Mouse (Mus musculus) erythroblast, embryonic 14.5 days (primary cell): ENCODE data around the gene E2f2. TPM values are rescaled to one million over a fixed set of nuclear protein-coding genes. Genes with fewer than 3 reads are reported as not detected.

Source experiments
- H3K27me3 ChIP-seq: 2 replicates; pipeline ENCODE4 v1.6.1; 2012; ENCODE audit warnings: inconsistent platforms; ENCODE audit not compliant: control insufficient read depth
- H3K36me3 ChIP-seq: 2 replicates; pipeline ENCODE4 v1.6.1; 2012; ENCODE audit warnings: mild to moderate bottlenecking, inconsistent platforms; ENCODE audit not compliant: control insufficient read depth
- H3K4me1 ChIP-seq: 2 replicates; pipeline ENCODE4 v1.6.1; 2012; ENCODE audit warnings: inconsistent platforms; ENCODE audit not compliant: control insufficient read depth
- H3K4me3 ChIP-seq: replicated peaks from 2 replicates; pipeline ENCODE3; 2012; ENCODE audit warnings: moderate library complexity, mild to moderate bottlenecking, inconsistent platforms
- H3K9me3 ChIP-seq: 2 replicates; pipeline ENCODE4 v1.6.1; 2012; ENCODE audit warnings: low read length, inconsistent platforms, mixed read lengths; ENCODE audit not compliant: control insufficient read depth
- GATA1 ChIP-seq: IDR thresholded peaks from 2 replicates; pipeline ENCODE4 v1.6.1; 2012; ENCODE audit warnings: low read length, inconsistent platforms, mixed read lengths
- TAL1 ChIP-seq: IDR thresholded peaks from 3 replicates; pipeline ENCODE4 v1.6.1; 2012; ENCODE audit warnings: low read length, inconsistent platforms, mixed read lengths
- polyA plus RNA-seq: library from polyadenylated mRNA; stranded (reverse); fragments of >175 nt; gene quantifications from 2 replicates; pipeline ENCODE4 v1.2.3, GENCODE M21; 2012

E2f2 gene
- polyA plus RNA-seq, 1 experiment, result 108 TPM

- no peak for TF ChIP-seq TAL1
- TF ChIP-seq GATA1, result no peak
- H3K4me1 ChIP-seq, result no peaks in the 10 kb centered on the region
- H3K36me3 ChIP-seq, result no peaks in the 10 kb centered on the region; the same call in 1 of the 2 replicates
- H3K4me3 ChIP-seq, result no peak overlapping the region
- no peaks in the 10 kb centered on the region for H3K9me3 ChIP-seq
- H3K27me3 ChIP-seq, result peaks cover 25% of the 10 kb centered on the region
These were observed 52.0 kb downstream of the E2f2 start for GRCm38 (mm10) chr4:136224240-136224559.

- TF ChIP-seq GATA1, result no peak
- TF ChIP-seq TAL1, result no peak
- no peak overlapping the region for H3K4me3 ChIP-seq
- peaks cover 19% of the 10 kb centered on the region for H3K27me3 ChIP-seq
- no peaks in the 10 kb centered on the region; the same call in 1 of the 2 replicates for H3K36me3 ChIP-seq
- H3K9me3 ChIP-seq, result no peaks in the 10 kb centered on the region
- no peaks in the 10 kb centered on the region for H3K4me1 ChIP-seq
These were observed 52.7 kb downstream of the E2f2 start for GRCm38 (mm10) chr4:136224677-136225460.

GRCm38 (mm10) chr4:136227408-136227807 is 55.2 kb downstream of the E2f2 start:
- H3K9me3 ChIP-seq, result no peaks in the 10 kb centered on the region
- no peaks in the 10 kb centered on the region; the same call in 1 of the 2 replicates for H3K36me3 ChIP-seq
- no peaks in the 10 kb centered on the region; the same call in 1 of the 2 replicates for H3K27me3 ChIP-seq
- H3K4me1 ChIP-seq, result no peaks in the 10 kb centered on the region
- TF ChIP-seq TAL1 (no peak), GATA1 (no peak)
- H3K4me3 ChIP-seq, result no peak overlapping the region

GRCm38 (mm10) chr4:136228640-136229039 is 56.4 kb downstream of the E2f2 start:
- TF ChIP-seq TAL1 (no peak), GATA1 (no peak)
- no peak overlapping the region for H3K4me3 ChIP-seq
- H3K27me3 ChIP-seq, result peaks cover 3% of the 10 kb centered on the region; the same call in 1 of the 2 replicates
- H3K4me1 ChIP-seq, result no peaks in the 10 kb centered on the region
- no peaks in the 10 kb centered on the region for H3K9me3 ChIP-seq
- no peaks in the 10 kb centered on the region; the same call in 1 of the 2 replicates for H3K36me3 ChIP-seq

- Histone ChIP-seq H3K4me3 (no peak overlapping the region), H3K4me1 (no peaks in the 10 kb centered on the region; the same call in 1 of the 2 replicates), H3K27me3 (peaks cover 52% of the 10 kb centered on the region), H3K9me3 (peaks cover 4% of the 10 kb centered on the region), H3K36me3 (peaks cover 4% of the 10 kb centered on the region; the same call in 1 of the 2 replicates)
- TF ChIP-seq TAL1 (no peak), GATA1 (no peak)
These were observed 66.5 kb downstream of the E2f2 start for GRCm38 (mm10) chr4:136238669-136239068.

- TF ChIP-seq GATA1 (no peak), TAL1 (no peak)
- Histone ChIP-seq H3K4me1 (no peaks in the 10 kb centered on the region; the same call in 1 of the 2 replicates), H3K36me3 (peaks cover 4% of the 10 kb centered on the region; the same call in 1 of the 2 replicates), H3K27me3 (peaks cover 56% of the 10 kb centered on the region), H3K9me3 (peaks cover 4% of the 10 kb centered on the region), H3K4me3 (no peak overlapping the region)
These were observed 66.9 kb downstream of the E2f2 start for GRCm38 (mm10) chr4:136239111-136239510.

- no peaks in the 10 kb centered on the region; the same call in 1 of the 2 replicates for H3K4me1 ChIP-seq
- peaks cover 4% of the 10 kb centered on the region; the same call in 1 of the 2 replicates for H3K36me3 ChIP-seq
- no peak overlapping the region for H3K4me3 ChIP-seq
- peaks cover 61% of the 10 kb centered on the region for H3K27me3 ChIP-seq
- peaks cover 4% of the 10 kb centered on the region for H3K9me3 ChIP-seq
- TF ChIP-seq GATA1, result no peak
- TF ChIP-seq TAL1, result no peak
These were observed 67.4 kb downstream of the E2f2 start for GRCm38 (mm10) chr4:136239622-136240021.

- Histone ChIP-seq H3K27me3 (peaks cover 66% of the 10 kb centered on the region), H3K4me1 (no peaks in the 10 kb centered on the region; the same call in 1 of the 2 replicates), H3K4me3 (no peak overlapping the region), H3K36me3 (peaks cover 4% of the 10 kb centered on the region; the same call in 1 of the 2 replicates), H3K9me3 (peaks cover 4% of the 10 kb centered on the region)
- TF ChIP-seq GATA1 (no peak), TAL1 (no peak)
These were observed 67.9 kb downstream of the E2f2 start for GRCm38 (mm10) chr4:136240123-136240522.

GRCm38 (mm10) chr4:136240955-136241354 is 68.8 kb downstream of the E2f2 start:
- no peak for TF ChIP-seq TAL1
- no peak for TF ChIP-seq GATA1
- Histone ChIP-seq H3K4me1 (no peaks in the 10 kb centered on the region; the same call in 1 of the 2 replicates), H3K9me3 (peaks cover 2% of the 10 kb centered on the region), H3K27me3 (peaks cover 74% of the 10 kb centered on the region), H3K4me3 (no peak overlapping the region), H3K36me3 (peaks cover 3% of the 10 kb centered on the region; the same call in 1 of the 2 replicates)
